Mouse (Mus musculus) thymus, adult 2 months (tissue): ENCODE data around the gene Thada.

ENCODE experiments used
- CTCF ChIP-seq: fragments of 200-500 bp; IDR thresholded peaks from 2 replicates; pipeline ENCODE4 v1.5.1; 2012; ENCODE audit warnings: mild to moderate bottlenecking, control low read depth, low read length, moderate library complexity, borderline replicate concordance; ENCODE audit not compliant: control insufficient read depth, poor library complexity, insufficient read depth; ENCODE audit errors: extremely low read depth
- POLR2A ChIP-seq: fragments of 200-500 bp; IDR thresholded peaks from 2 replicates; pipeline ENCODE4 v1.6.1; 2012; ENCODE audit warnings: mild to moderate bottlenecking, low read length, control low read depth, moderate library complexity; ENCODE audit not compliant: control insufficient read depth, poor library complexity, insufficient read depth; ENCODE audit errors: extremely low read depth

GRCm38 (mm10) chr17:84511682-84512515, 45.9 kb upstream of the Thada start, which contains the start of gene Plekhh2:
- TF ChIP-seq CTCF (no peak), POLR2A (no peak)
